Mouse (Mus musculus): ENCODE data around the gene Pmepa1.

Gene Pmepa1

GRCm38 (mm10) chr2:173276409-173276808, at the start of gene Pmepa1:
Gene Pmepa1 (minus strand): TSS chr2:173276533.
- DNase-seq (ENCODE audit: low spot score) = peak; percentile 90

GRCm38 (mm10) chr2:173321754-173322153, 45.4 kb upstream of the Pmepa1 start:
- no peak for DNase-seq (ENCODE audit: low spot score)

- DNase-seq (ENCODE audit: low spot score) = no peak
Measured at GRCm38 (mm10) chr2:173321194-173321593, 44.9 kb upstream of the Pmepa1 start.

DNA sequence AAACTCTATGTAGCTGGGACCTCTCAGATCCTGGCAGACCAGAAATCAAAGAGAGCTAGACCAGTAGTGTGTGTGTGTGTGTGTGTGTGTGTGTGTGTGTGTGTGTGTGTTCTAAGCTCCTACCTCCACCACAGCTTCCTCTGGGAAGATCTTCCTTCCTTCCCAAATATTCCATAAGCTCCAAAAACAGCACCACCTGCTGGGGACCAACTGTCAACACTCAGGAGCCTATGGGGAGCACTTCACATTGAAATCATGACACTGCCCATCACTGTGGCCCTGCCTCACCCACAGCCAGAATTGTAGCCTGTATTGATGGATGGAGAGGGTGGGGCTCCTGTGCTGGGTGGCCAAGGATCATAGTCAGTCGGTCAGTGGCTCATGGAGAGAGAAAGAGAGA, 38.0 kb upstream of the Pmepa1 start:
- no peak for DNase-seq (ENCODE audit: low spot score)

DNA sequence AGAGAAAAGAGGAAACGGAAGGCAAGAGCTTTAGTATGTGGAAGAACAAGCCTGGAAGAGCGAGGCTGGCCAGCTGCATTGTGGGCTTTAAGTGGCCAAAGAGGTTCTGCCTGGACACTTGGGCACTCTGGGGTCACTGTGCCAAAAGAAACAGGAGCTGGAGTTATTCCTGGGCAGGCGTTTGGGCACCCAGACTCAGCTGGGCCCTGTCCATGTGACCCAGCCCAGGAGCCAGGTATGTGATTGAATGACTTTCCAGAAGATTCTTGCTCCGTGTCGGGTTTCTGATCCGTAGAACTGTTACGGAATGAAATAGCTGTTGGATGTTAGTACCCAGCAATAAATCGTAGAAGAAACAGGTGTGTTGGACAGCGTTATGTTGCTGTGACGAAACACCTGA, 32.2 kb upstream of the Pmepa1 start:
- DNase-seq (ENCODE audit: low spot score) = no peak

GRCm38 (mm10) chr2:173307984-173308383, 31.7 kb upstream of the Pmepa1 start:
- no peak for DNase-seq (ENCODE audit: low spot score)

DNA sequence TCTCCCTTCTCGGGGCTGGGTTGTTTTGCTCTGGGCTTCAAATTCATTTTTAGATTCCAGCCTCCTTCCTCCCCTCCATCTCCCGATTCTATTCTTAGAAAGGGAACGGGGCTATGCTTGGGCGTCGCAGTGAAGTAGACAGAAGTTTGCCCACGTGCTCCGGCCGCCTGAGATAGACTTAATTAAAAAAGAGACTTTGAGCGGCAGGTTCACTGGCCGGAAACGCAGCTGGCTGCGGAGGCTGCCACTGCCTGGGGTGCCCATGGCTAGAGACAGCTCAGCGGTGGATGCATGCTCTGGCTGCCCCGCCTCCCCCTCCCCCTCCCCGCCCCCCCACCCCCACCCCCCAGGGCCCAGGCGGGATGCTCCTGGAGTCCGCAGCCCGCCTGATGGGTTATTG, 31.2 kb upstream of the Pmepa1 start:
- no peak for DNase-seq (ENCODE audit: low spot score)

GRCm38 (mm10) chr2:173306734-173307525, 30.6 kb upstream of the Pmepa1 start:
- DNase-seq (ENCODE audit: low spot score) = peak; percentile 58

GRCm38 (mm10) chr2:173305011-173305410, 28.7 kb upstream of the Pmepa1 start:
- DNase-seq (ENCODE audit: low spot score) = no peak

DNA sequence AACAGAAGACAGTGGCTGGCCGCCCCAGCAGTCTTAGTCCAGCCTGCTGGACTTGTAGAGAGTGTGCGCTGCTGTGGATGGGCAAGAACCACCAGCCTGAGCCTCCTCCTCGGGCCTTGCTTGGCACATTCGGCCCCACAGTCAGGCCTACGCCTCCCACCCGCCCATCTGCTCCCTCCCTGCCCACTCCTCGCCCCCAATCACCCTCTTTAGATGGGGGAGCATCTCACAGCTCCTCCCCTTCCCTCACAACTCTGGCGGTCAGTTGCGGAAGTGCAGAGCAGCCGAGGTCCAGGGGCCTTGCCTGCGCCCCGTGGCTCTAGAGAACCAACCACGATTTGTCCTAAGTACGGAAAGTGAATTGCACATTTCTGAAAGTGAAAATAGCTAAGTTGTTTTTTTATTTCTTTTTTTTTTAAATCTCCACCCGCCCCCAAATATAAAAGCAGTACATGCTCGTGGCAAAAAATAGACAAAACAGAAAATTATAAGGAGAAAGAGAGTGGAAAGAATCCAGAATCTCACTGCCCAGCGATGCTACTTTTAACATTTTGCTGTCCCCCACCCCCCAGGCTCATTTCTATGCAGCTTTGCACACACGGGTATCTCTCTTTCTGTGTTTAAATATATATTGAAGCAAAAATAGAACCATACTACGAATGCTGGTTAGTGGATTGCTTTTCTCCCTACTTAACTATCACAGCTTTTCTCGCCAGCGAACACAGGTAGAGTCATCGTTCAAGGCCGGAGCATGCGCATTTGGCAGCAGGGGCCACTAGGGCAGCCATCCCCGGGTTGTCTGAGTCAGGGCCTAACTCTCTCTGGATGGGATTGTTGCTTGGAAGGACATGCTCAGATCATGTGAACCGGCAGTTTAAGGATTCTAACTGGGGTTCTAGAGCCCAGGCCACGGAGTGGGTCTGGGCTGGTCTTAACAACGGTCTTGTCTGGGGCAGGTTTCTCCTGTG, 24.6 kb upstream of the Pmepa1 start:
- DNase-seq (ENCODE audit: low spot score) = no peak

DNA sequence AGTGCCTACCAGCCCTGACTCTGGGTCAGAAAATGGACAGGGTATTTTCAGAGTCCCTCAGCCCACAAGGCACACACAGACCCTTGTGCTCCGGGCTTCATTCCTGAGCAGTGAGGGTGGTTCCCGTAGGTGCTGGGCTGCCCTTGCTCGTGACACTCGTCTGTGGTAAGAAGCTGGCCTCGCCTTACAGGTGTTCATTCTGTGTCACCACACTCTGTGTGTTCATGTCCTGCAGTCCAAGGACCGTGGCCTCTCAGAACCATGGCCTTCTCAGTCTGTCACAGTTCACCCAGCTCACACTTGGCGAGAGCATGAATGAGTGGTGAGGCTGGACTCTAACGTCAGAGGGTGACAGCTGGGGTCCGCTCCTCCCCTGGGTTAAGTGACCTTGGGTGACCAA, 20.1 kb upstream of the Pmepa1 start:
- no peak for DNase-seq (ENCODE audit: low spot score)

GRCm38 (mm10) chr2:173293042-173293441, 16.7 kb upstream of the Pmepa1 start:
- no peak for DNase-seq (ENCODE audit: low spot score)

- DNase-seq (ENCODE audit: low spot score) = no peak
Measured at GRCm38 (mm10) chr2:173292551-173292950, 16.2 kb upstream of the Pmepa1 start.

GRCm38 (mm10) chr2:173290981-173291380, 14.6 kb upstream of the Pmepa1 start:
- DNase-seq (ENCODE audit: low spot score) = no peak

DNA sequence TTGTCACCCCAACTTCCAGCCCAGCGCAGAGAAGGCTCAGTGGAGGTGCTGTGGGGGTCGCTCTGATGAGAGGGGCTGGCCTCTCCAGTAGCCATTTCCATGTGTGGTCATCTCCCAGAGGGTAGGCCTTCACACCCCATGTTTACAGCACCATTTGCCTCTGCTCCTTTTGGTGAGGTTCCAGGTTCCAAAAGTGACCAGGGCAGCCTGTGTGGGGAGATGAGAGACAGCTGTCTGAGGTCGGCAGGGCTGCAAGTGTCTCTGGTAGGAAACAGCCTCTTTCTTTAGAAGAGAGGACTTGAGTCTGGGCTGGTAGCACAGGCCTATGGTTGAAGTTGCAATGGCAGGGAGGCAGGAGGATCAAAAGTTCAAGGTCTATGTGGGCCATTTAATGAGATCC, 13.6 kb upstream of the Pmepa1 start:
- no peak for DNase-seq (ENCODE audit: low spot score)

- DNase-seq (ENCODE audit: low spot score) = no peak
Measured at GRCm38 (mm10) chr2:173285816-173286538, 9.6 kb upstream of the Pmepa1 start.

- DNase-seq (ENCODE audit: low spot score) = no peak
Measured at GRCm38 (mm10) chr2:173284771-173285170, 8.4 kb upstream of the Pmepa1 start.

DNA sequence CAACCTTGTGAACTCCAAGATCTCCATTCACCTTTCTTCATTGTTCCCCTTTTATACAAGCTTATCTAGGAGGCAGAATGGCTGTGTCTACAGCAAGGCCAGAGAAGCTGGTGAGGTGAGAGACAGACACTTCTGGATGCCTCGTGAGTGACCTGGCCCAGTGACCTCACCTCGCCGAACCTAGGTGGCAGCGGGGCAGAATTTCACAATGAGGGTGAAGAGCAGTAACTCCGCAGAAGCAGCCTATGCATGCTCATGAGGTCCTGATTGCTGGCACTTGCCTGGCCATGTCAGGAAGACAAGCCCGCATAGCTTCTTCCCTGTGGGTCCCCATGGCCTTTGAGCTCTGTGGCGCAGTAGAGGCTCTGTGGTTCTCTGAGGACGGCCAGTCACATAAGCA, 5.9 kb upstream of the Pmepa1 start:
- no peak for DNase-seq (ENCODE audit: low spot score)

DNA sequence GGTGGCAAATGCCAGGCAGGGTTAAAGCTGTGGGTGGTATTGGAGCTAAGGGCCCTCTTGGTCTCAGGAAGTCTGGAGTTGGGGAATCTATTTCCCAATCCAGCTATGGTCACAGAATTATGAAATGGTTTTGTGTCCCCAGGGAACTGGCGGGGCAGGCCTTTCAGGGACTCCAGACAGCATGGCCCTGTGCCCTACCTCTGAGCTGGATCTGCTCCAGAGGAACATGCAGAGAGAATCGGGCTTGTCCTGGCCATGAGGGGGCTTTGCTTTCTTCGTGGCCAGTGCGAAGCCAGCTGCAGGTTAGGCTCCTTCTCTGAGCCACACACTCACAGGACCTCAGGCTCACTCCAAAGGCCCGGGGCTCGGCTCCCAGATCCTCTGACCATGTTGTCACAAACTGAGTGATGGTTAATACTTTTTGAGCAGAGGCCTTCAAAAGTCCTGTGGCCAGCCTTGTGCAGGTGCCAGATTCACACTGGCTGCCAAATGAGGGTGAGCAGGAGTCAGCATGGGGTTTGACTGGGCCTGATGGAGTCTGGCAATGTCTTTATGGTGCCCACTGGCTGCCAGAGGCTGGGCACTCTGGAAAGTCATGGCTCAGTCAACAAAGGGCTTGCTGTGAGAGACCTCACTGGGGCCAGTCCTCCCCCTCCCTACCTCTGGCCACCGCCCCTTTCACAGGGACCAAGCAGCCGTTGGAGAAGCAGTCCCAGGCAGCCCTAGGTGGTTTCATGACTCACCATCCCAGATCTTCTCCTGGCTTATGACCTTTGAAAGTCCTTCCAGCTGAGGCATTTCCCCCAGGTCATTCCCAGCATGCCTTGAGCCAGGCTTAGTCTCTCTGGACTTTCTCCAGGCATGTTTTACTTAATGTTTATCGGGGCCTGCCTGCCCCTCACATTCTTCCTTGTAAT, 4.9 kb upstream of the Pmepa1 start:
- DNase-seq (ENCODE audit: low spot score) = no peak

GRCm38 (mm10) chr2:173278846-173279580, 2.7 kb upstream of the Pmepa1 start:
- DNase-seq (ENCODE audit: low spot score) = no peak

DNA sequence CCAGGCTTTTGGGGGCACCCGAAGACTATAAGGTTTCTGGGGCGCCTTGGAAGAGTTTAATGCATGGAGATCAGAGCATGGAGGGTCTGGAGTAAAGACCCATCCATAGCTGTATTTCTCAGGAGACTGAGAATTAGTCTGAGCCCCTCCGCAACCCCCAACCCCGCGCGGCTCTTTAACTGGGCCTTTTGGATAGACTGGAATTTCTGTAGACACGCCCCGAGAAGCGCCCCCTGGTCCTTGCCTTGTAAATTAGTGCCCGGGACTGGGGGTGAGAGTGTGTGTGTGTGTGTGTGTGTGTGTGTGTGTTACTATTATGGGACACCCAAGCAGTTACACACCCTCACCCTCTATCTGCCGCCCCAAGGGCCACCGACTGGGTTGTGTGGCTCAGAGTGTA, 526 bp upstream of the Pmepa1 start:
- no peak for DNase-seq (ENCODE audit: low spot score)

Data from urinary bladder, postnatal 25 days (tissue).